Mouse (Mus musculus) hindbrain, embryonic 14.5 days (tissue): ENCODE results near the gene D930020B18Rik. TPM values are rescaled to one million over a fixed set of nuclear protein-coding genes. Genes with fewer than 3 reads are reported as not detected.

ENCODE experiments used
- ATAC-seq: fragments of 200-750 bp; cut with Nextera tagmentation; 2 replicates; pipeline ENCODE4 v1.8.0; 2017; ENCODE audit warnings: moderate number of reproducible peaks, mild to moderate bottlenecking, moderate TSS enrichment, moderate library complexity; ENCODE audit not compliant: low FRiP score
- DNase-seq: peaks from one replicate; pipeline ENCODE4 v3.0.0-alpha.2; 2015; ENCODE audit warnings: low spot score
- H3K27ac ChIP-seq: fragments of 300-500 bp; sonication (generic); 2 replicates; pipeline ENCODE4 v1.5.1; 2014; ENCODE audit warnings: mild to moderate bottlenecking, moderate library complexity
- H3K27me3 ChIP-seq: fragments of 300-500 bp; sonication (generic); 2 replicates; pipeline ENCODE4 v1.6.1; 2014; ENCODE audit warnings: mild to moderate bottlenecking, low read length, mixed read lengths; ENCODE audit not compliant: control insufficient read depth, insufficient read depth
- H3K36me3 ChIP-seq: fragments of 300-500 bp; sonication (generic); replicated peaks from 2 replicates; pipeline ENCODE4 v1.6.1; 2014; ENCODE audit not compliant: control insufficient read depth, insufficient read depth
- H3K4me1 ChIP-seq: fragments of 300-500 bp; sonication (generic); replicated peaks from 2 replicates; pipeline ENCODE4 v1.6.1; 2014; ENCODE audit warnings: antibody characterized with exemption, low read length, mixed read lengths; ENCODE audit not compliant: control insufficient read depth, insufficient read depth
- H3K4me2 ChIP-seq: fragments of 300-500 bp; sonication (generic); replicated peaks from 2 replicates; pipeline ENCODE4 v1.6.1; 2014; ENCODE audit warnings: mild to moderate bottlenecking, moderate library complexity
- H3K4me3 ChIP-seq: fragments of 300-500 bp; sonication (generic); replicated peaks from 2 replicates; pipeline ENCODE4 v1.5.1; 2014; ENCODE audit warnings: mild to moderate bottlenecking, low read length
- H3K9ac ChIP-seq: fragments of 300-500 bp; sonication (generic); 2 replicates; pipeline ENCODE4 v1.6.1; 2014
- H3K9me3 ChIP-seq: fragments of 300-500 bp; sonication (generic); 2 replicates; pipeline ENCODE4 v1.6.1; 2016; ENCODE audit warnings: low read length; ENCODE audit not compliant: control insufficient read depth
- WGBS: fragments of 180-500 bp; shearing (Covaris S2); extraction: QIAGEN DNeasy Blood & Tissue Kit; methylation state at CpG from one replicate; pipeline ENCODE4 v1.1.7; 2014; 5-methylcytosine and 5-hydroxymethylcytosine counted together
- polyA plus RNA-seq: library from polyadenylated mRNA; unstranded; fragments of >200 nt; fragmentation: Nextera tagmentation; extraction: Ambion mirVana; gene quantifications from 2 replicates; pipeline ENCODE4 v1.2.1, GENCODE M21; 2014

D930020B18Rik gene
- 0.16 and 0.31 TPM in 2 replicates for polyA plus RNA-seq

GRCm38 (mm10) chr10:121641272-121642053 is at the start of gene D930020B18Rik:
D930020B18Rik (plus strand) TSS chr10:121641588.
- peak within 1 kb of the TSS; percentile 43 for H3K4me3 ChIP-seq
- ATAC-seq: no peak
- H3K9me3 ChIP-seq: no peaks in the 10 kb centered on the region
- no peak for DNase-seq
- no peak within 1 kb of the TSS for H3K27ac ChIP-seq
- peak within 1 kb of the TSS; percentile 52 for H3K9ac ChIP-seq
- peaks cover 36% of the 10 kb centered on the region for H3K27me3 ChIP-seq
- WGBS: under 1% methylated on average over 62 of the region's 69 CpGs
- no peaks in the 10 kb centered on the region for H3K36me3 ChIP-seq
- H3K4me2 ChIP-seq: peak within 1 kb of the TSS; percentile 83
- peaks cover 20% of the 10 kb centered on the region for H3K4me1 ChIP-seq

GRCm38 (mm10) chr10:121596580-121596979 is 44.8 kb upstream of the D930020B18Rik start:
- H3K4me2 ChIP-seq: no peak overlapping the region
- H3K36me3 ChIP-seq: peaks cover 79% of the 10 kb centered on the region
- no peaks in the 10 kb centered on the region for H3K27me3 ChIP-seq
- DNase-seq (no peak), ATAC-seq (no peak)
- H3K4me1 ChIP-seq: no peaks in the 10 kb centered on the region
- WGBS: 90% methylated on average over 9 of the region's 9 CpGs
- no peak overlapping the region for H3K4me3 ChIP-seq
- H3K27ac ChIP-seq: no peak overlapping the region
- no peaks in the 10 kb centered on the region for H3K9me3 ChIP-seq
- no peak overlapping the region for H3K9ac ChIP-seq

- no peak for ATAC-seq
- H3K4me2 ChIP-seq: no peak overlapping the region
- H3K27ac ChIP-seq: no peak overlapping the region
- H3K27me3 ChIP-seq: no peaks in the 10 kb centered on the region
- WGBS: 87% methylated on average over 6 of the region's 6 CpGs
- no peak overlapping the region for H3K9ac ChIP-seq
- H3K4me1 ChIP-seq: no peaks in the 10 kb centered on the region
- peaks cover 97% of the 10 kb centered on the region for H3K36me3 ChIP-seq
- H3K9me3 ChIP-seq: no peaks in the 10 kb centered on the region
- no peak overlapping the region for H3K4me3 ChIP-seq
- no peak for DNase-seq
Measured at GRCm38 (mm10) chr10:121601272-121601671, 40.1 kb upstream of the D930020B18Rik start.

DNA sequence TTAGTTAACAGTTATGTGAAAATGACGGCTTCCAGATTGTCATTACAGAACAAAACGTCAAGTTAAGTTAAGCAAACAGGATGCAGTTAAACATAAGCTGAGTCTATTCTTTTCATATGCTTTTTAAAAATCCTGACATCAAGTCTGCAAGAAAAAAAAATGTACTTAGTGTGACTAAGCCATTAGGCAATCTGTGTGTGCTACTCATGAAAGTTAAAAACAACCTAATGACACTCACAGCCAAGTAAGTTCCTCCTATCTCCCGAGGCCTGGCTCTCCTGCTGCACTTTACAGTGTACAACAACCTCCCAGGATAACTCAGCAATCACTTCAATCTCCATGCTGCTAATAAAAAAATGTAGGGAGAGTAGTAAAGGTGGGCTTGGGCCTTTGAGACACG is 37.8 kb upstream of the D930020B18Rik start:
- 89% methylated on average over 4 of the region's 4 CpGs for WGBS
- H3K4me2 ChIP-seq: no peak overlapping the region

DNA sequence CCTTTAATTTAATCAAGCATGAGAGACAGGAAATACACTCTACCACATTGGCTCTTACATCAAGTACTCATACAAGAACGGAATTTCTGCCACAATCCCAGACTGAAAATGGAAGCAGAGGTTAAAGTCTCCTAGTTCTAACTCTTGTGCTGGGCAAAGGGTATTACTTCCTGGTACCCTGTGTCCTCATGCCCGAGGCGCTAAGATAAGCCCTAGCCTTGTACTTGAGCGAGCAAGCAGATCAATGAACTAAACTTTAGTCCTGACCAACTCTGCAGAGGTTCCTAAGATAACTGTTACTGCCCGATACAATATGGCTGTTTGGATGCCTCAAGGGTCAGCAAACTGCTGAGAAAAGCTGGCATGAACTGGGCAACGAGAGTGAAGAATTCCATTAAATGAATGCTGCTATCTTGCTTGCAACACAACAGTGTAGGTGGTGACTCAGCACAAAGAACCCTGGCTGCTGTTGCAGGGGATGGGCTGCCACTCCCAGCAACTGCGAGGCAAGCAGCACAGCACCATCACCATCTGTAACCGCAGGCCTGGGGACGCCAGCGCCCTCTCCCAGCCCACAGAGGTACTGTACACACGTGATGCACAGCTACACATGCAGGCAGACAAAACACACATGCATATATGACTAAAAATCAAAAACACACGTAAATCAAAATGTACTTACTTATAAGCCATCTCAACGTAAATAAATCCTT is 36.6 kb upstream of the D930020B18Rik start:
- no peak for DNase-seq
- no peak overlapping the region for H3K4me2 ChIP-seq
- H3K4me1 ChIP-seq: no peaks in the 10 kb centered on the region
- H3K27me3 ChIP-seq: no peaks in the 10 kb centered on the region
- no peak overlapping the region for H3K27ac ChIP-seq
- no peaks in the 10 kb centered on the region for H3K9me3 ChIP-seq
- no peak overlapping the region for H3K9ac ChIP-seq
- 96% methylated on average over 13 of the region's 13 CpGs for WGBS
- peaks cover 96% of the 10 kb centered on the region for H3K36me3 ChIP-seq
- no peak for ATAC-seq
- no peak overlapping the region for H3K4me3 ChIP-seq

More for the DNA sequence above, 37.8 kb upstream of the D930020B18Rik start:
- H3K36me3 ChIP-seq: peaks cover 98% of the 10 kb centered on the region
- no peak overlapping the region for H3K4me3 ChIP-seq
- H3K27ac ChIP-seq: no peak overlapping the region
- no peaks in the 10 kb centered on the region for H3K27me3 ChIP-seq
- H3K4me1 ChIP-seq: no peaks in the 10 kb centered on the region
- H3K9me3 ChIP-seq: no peaks in the 10 kb centered on the region
- no peak overlapping the region for H3K9ac ChIP-seq
- DNase-seq: no peak
- no peak for ATAC-seq

- Histone ChIP-seq H3K9me3 (no peaks in the 10 kb centered on the region), H3K27ac (no peak overlapping the region), H3K27me3 (no peaks in the 10 kb centered on the region), H3K9ac (no peak overlapping the region), H3K4me1 (no peaks in the 10 kb centered on the region), H3K36me3 (peaks cover 94% of the 10 kb centered on the region), H3K4me2 (no peak overlapping the region), H3K4me3 (no peak overlapping the region)
- ATAC-seq: no peak
- WGBS: 96% methylated on average over 10 of the region's 10 CpGs
- no peak for DNase-seq
Measured at GRCm38 (mm10) chr10:121608177-121608576, 33.2 kb upstream of the D930020B18Rik start.

DNA sequence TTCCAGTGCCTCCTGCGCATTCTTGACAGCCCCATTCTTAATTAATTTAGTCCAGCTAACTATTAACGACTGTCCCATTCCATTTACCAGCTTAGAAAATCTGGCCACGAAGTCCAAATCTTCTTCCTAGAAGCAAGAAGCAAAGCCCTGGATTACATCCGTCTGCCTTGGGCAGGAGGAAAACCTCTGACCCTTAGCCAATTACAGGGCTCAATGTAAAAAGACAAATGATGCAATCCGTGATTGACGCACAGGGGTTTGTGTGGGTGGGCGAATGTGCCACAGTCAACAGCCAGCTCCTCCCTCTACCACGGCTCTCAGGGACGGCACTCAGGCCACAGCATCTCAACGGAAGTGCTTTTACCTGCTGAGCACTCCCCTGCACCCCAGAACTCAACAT is 29.8 kb upstream of the D930020B18Rik start:
- Histone ChIP-seq H3K36me3 (peaks cover 92% of the 10 kb centered on the region), H3K9ac (no peak overlapping the region), H3K4me2 (no peak overlapping the region), H3K27me3 (no peaks in the 10 kb centered on the region), H3K27ac (no peak overlapping the region), H3K4me3 (no peak overlapping the region), H3K9me3 (no peaks in the 10 kb centered on the region), H3K4me1 (no peaks in the 10 kb centered on the region)
- WGBS: 70% methylated on average over 9 of the region's 10 CpGs
- DNase-seq (no peak), ATAC-seq (no peak)

- H3K4me3 ChIP-seq: no peak overlapping the region
- no peak for ATAC-seq
- WGBS: 94% methylated on average over 6 of the region's 6 CpGs
- H3K9me3 ChIP-seq: no peaks in the 10 kb centered on the region
- no peak overlapping the region for H3K4me2 ChIP-seq
- no peaks in the 10 kb centered on the region for H3K4me1 ChIP-seq
- no peaks in the 10 kb centered on the region for H3K27me3 ChIP-seq
- H3K36me3 ChIP-seq: peaks cover 92% of the 10 kb centered on the region
- no peak overlapping the region for H3K27ac ChIP-seq
- no peak for DNase-seq
- no peak overlapping the region for H3K9ac ChIP-seq
Measured at GRCm38 (mm10) chr10:121612448-121612847, 28.9 kb upstream of the D930020B18Rik start.

GRCm38 (mm10) chr10:121613570-121613969 is 27.8 kb upstream of the D930020B18Rik start:
- no peak overlapping the region for H3K9ac ChIP-seq
- no peak overlapping the region for H3K4me2 ChIP-seq
- peaks cover 90% of the 10 kb centered on the region for H3K36me3 ChIP-seq
- H3K4me3 ChIP-seq: no peak overlapping the region
- ATAC-seq: no peak
- DNase-seq: no peak
- H3K9me3 ChIP-seq: no peaks in the 10 kb centered on the region
- no peak overlapping the region for H3K27ac ChIP-seq
- H3K27me3 ChIP-seq: no peaks in the 10 kb centered on the region
- H3K4me1 ChIP-seq: no peaks in the 10 kb centered on the region
- WGBS: 92% methylated on average over 13 of the region's 13 CpGs
